Mouse (Mus musculus) MEL-GATA-1-ER (cell line): ENCODE data around the gene Zfp536.
"Not testable (repeated sequence)": the region's sequence is repeated elsewhere in the genome, so short reads cannot be mapped to it uniquely, and the experiment has no call there.

ENCODE experiments used
- DNase-seq: peaks from one replicate; pipeline ENCODE4 v3.0.0-alpha.2; 2012; ENCODE audit warnings: low read depth; ENCODE audit errors: extremely low read depth

The Zfp536 gene

GRCm38 (mm10) chr7:37758886-37759285, 14.6 kb downstream of the Zfp536 start:
- DNase-seq: no peak

- DNase-seq: no peak
These were observed 20.4 kb downstream of the Zfp536 start for GRCm38 (mm10) chr7:37753024-37753423.

GRCm38 (mm10) chr7:37746133-37746761, 27.2 kb downstream of the Zfp536 start:
- DNase-seq: no peak

GRCm38 (mm10) chr7:37743350-37743749, 30.1 kb downstream of the Zfp536 start:
- DNase-seq: no peak

- no peak for DNase-seq
These were observed 36.2 kb downstream of the Zfp536 start for GRCm38 (mm10) chr7:37737191-37737590.

GRCm38 (mm10) chr7:37736413-37736720, 37.1 kb downstream of the Zfp536 start:
- DNase-seq: no peak

GRCm38 (mm10) chr7:37735707-37736412, 37.6 kb downstream of the Zfp536 start:
- DNase-seq: no peak

- DNase-seq: no peak
These were observed 38.3 kb downstream of the Zfp536 start for GRCm38 (mm10) chr7:37735101-37735500.

GRCm38 (mm10) chr7:37734576-37734975, 38.9 kb downstream of the Zfp536 start:
- no peak for DNase-seq

- DNase-seq: no peak
These were observed 39.4 kb downstream of the Zfp536 start for GRCm38 (mm10) chr7:37733996-37734395.

- DNase-seq: no peak
These were observed 40.7 kb downstream of the Zfp536 start for GRCm38 (mm10) chr7:37732741-37733140.

- DNase-seq: no peak
These were observed 45.7 kb downstream of the Zfp536 start for GRCm38 (mm10) chr7:37727746-37728145.

GRCm38 (mm10) chr7:37724002-37724790, 49.2 kb downstream of the Zfp536 start:
- no peak for DNase-seq

- DNase-seq: no peak
These were observed 50.2 kb downstream of the Zfp536 start for GRCm38 (mm10) chr7:37723191-37723592.

GRCm38 (mm10) chr7:37721676-37722075, 51.8 kb downstream of the Zfp536 start:
- DNase-seq: no peak

- DNase-seq: no peak
These were observed 54.6 kb downstream of the Zfp536 start for GRCm38 (mm10) chr7:37718671-37719402.

GRCm38 (mm10) chr7:37717071-37717470, 56.4 kb downstream of the Zfp536 start:
- DNase-seq: no peak

GRCm38 (mm10) chr7:37716626-37717025, 56.8 kb downstream of the Zfp536 start:
- DNase-seq: no peak

- DNase-seq: no peak
These were observed 69.0 kb downstream of the Zfp536 start for GRCm38 (mm10) chr7:37704464-37704863.

- DNase-seq: not testable (repeated sequence)
These were observed 76.1 kb downstream of the Zfp536 start for GRCm38 (mm10) chr7:37697378-37697777.

GRCm38 (mm10) chr7:37695066-37695465, 78.4 kb downstream of the Zfp536 start:
- DNase-seq: no peak

- no peak for DNase-seq
These were observed 82.8 kb downstream of the Zfp536 start for GRCm38 (mm10) chr7:37690606-37691005.
